Mouse (Mus musculus) brain, embryonic 14.5 days (tissue): ENCODE data around the gene Aldh5a1.

Experiments
- CTCF ChIP-seq: fragments of 200-500 bp; IDR thresholded peaks from 2 replicates; pipeline ENCODE4 v1.5.1; 2012; ENCODE audit warnings: inconsistent platforms, mild to moderate bottlenecking, moderate library complexity, borderline replicate concordance; ENCODE audit not compliant: insufficient read depth, insufficient read length; ENCODE audit errors: extremely low read depth
- POLR2A ChIP-seq: fragments of 200-500 bp; IDR thresholded peaks from 2 replicates; pipeline ENCODE4 v1.6.1; 2012; ENCODE audit warnings: mild to moderate bottlenecking, inconsistent platforms, borderline replicate concordance; ENCODE audit not compliant: poor library complexity, insufficient read depth, insufficient read length, severe bottlenecking; ENCODE audit errors: extremely low read depth

GRCm38 (mm10) chr13:24914915-24915314 lies 22.5 kb downstream of the Aldh5a1 start:
- TF ChIP-seq CTCF (no peak), POLR2A (no peak)
